Mouse (Mus musculus): Measurements from ENCODE around the gene Serpina7. TPM values are rescaled to one million over a fixed set of nuclear protein-coding genes. Genes with fewer than 3 reads are reported as not detected.

Serpina7 gene
- polyA plus RNA-seq (2015; fragmentation: Nextera tagmentation; extraction: Ambion mirVana) = not detected in 2 replicates

- Histone ChIP-seq H3K9me3 (replicated peaks; ENCODE audit: control insufficient read depth, low read length, poor library complexity, severe bottlenecking) (no peaks in the 10 kb centered on the region), H3K4me3 (ENCODE audit: low read depth, low read length) (no peak within 1 kb of the TSS), H3K27ac (ENCODE audit: low read length) (no peak within 1 kb of the TSS), H3K9ac (ENCODE audit: low read depth, low read length) (no peak within 1 kb of the TSS), H3K4me2 (ENCODE audit: low read length) (no peak within 1 kb of the TSS), H3K4me1 (ENCODE audit: control insufficient read depth, insufficient read depth, low read length) (no peaks in the 10 kb centered on the region), H3K36me3 (ENCODE audit: control insufficient read depth, insufficient read depth, low read length) (no peaks in the 10 kb centered on the region), H3K27me3 (ENCODE audit: control insufficient read depth, insufficient read depth, low read depth, low read length) (no peaks in the 10 kb centered on the region)
- ATAC-seq = no peak
Observed at GRCm38 (mm10) chrX:139085077-139085476, at the start of gene Serpina7. Serpina7 (minus strand) TSS chrX:139085236.

- H3K4me3 ChIP-seq (ENCODE audit: low read depth, low read length) = no peak overlapping the region
- WGBS = 38% methylated on average over 4 of the region's 4 CpGs
Observed at GRCm38 (mm10) chrX:139134031-139134430, 49.0 kb upstream of the Serpina7 start.

GRCm38 (mm10) chrX:139097197-139097596 is 12.2 kb upstream of the Serpina7 start:
- no peak for ATAC-seq
- no peaks in the 10 kb centered on the region for H3K4me1 ChIP-seq (ENCODE audit: control insufficient read depth, insufficient read depth, low read length)
- 38% methylated on average over 1 of the region's 1 CpGs for WGBS
- H3K27me3 ChIP-seq (ENCODE audit: control insufficient read depth, insufficient read depth, low read depth, low read length) = no peaks in the 10 kb centered on the region
- no peak overlapping the region for H3K27ac ChIP-seq (ENCODE audit: low read length)
- H3K4me3 ChIP-seq (ENCODE audit: low read depth, low read length) = no peak overlapping the region
- H3K9me3 ChIP-seq (replicated peaks; ENCODE audit: control insufficient read depth, low read length, poor library complexity, severe bottlenecking) = no peaks in the 10 kb centered on the region
- no peaks in the 10 kb centered on the region for H3K36me3 ChIP-seq (ENCODE audit: control insufficient read depth, insufficient read depth, low read length)
- no peak overlapping the region for H3K9ac ChIP-seq (ENCODE audit: low read depth, low read length)
- no peak overlapping the region for H3K4me2 ChIP-seq (ENCODE audit: low read length)

More at GRCm38 (mm10) chrX:139134031-139134430, 49.0 kb upstream of the Serpina7 start:
- no peak overlapping the region for H3K27ac ChIP-seq (ENCODE audit: low read length)
- no peak overlapping the region for H3K9ac ChIP-seq (ENCODE audit: low read depth, low read length)
- H3K4me1 ChIP-seq (ENCODE audit: control insufficient read depth, insufficient read depth, low read length) = no peaks in the 10 kb centered on the region
- no peaks in the 10 kb centered on the region for H3K36me3 ChIP-seq (ENCODE audit: control insufficient read depth, insufficient read depth, low read length)
- no peaks in the 10 kb centered on the region for H3K9me3 ChIP-seq (replicated peaks; ENCODE audit: control insufficient read depth, low read length, poor library complexity, severe bottlenecking)
- no peak overlapping the region for H3K4me2 ChIP-seq (ENCODE audit: low read length)
- no peak for ATAC-seq
- no peaks in the 10 kb centered on the region for H3K27me3 ChIP-seq (ENCODE audit: control insufficient read depth, insufficient read depth, low read depth, low read length)

- Histone ChIP-seq H3K27me3 (ENCODE audit: control insufficient read depth, insufficient read depth, low read depth, low read length) (no peaks in the 10 kb centered on the region), H3K4me3 (ENCODE audit: low read depth, low read length) (no peak within 1 kb of the TSS), H3K27ac (ENCODE audit: low read length) (no peak within 1 kb of the TSS), H3K9me3 (replicated peaks; ENCODE audit: control insufficient read depth, low read length, poor library complexity, severe bottlenecking) (no peaks in the 10 kb centered on the region), H3K36me3 (ENCODE audit: control insufficient read depth, insufficient read depth, low read length) (no peaks in the 10 kb centered on the region), H3K4me2 (ENCODE audit: low read length) (no peak within 1 kb of the TSS), H3K4me1 (ENCODE audit: control insufficient read depth, insufficient read depth, low read length) (no peaks in the 10 kb centered on the region), H3K9ac (ENCODE audit: low read depth, low read length) (no peak within 1 kb of the TSS)
- 83% methylated on average over 1 of the region's 1 CpGs for WGBS
- no peak for ATAC-seq
Observed at GRCm38 (mm10) chrX:139085943-139086342, 907 bp upstream of the Serpina7 start, which contains the start of gene 4930513O06Rik. 4930513O06Rik (plus strand) TSS chrX:139086243.

GRCm38 (mm10) chrX:139078493-139078892 is 6.5 kb downstream of the Serpina7 start:
- no peaks in the 10 kb centered on the region for H3K36me3 ChIP-seq (ENCODE audit: control insufficient read depth, insufficient read depth, low read length)
- no peaks in the 10 kb centered on the region for H3K9me3 ChIP-seq (replicated peaks; ENCODE audit: control insufficient read depth, low read length, poor library complexity, severe bottlenecking)
- H3K4me2 ChIP-seq (ENCODE audit: low read length) = no peak overlapping the region
- H3K9ac ChIP-seq (ENCODE audit: low read depth, low read length) = no peak overlapping the region
- H3K27me3 ChIP-seq (ENCODE audit: control insufficient read depth, insufficient read depth, low read depth, low read length) = no peaks in the 10 kb centered on the region
- no peak overlapping the region for H3K27ac ChIP-seq (ENCODE audit: low read length)
- no peak overlapping the region for H3K4me3 ChIP-seq (ENCODE audit: low read depth, low read length)
- WGBS = 96% methylated on average over 2 of the region's 2 CpGs
- H3K4me1 ChIP-seq (ENCODE audit: control insufficient read depth, insufficient read depth, low read length) = no peaks in the 10 kb centered on the region
- ATAC-seq = no peak

- Histone ChIP-seq H3K27ac (ENCODE audit: low read length) (no peak overlapping the region), H3K4me2 (ENCODE audit: low read length) (no peak overlapping the region), H3K4me1 (ENCODE audit: control insufficient read depth, insufficient read depth, low read length) (no peaks in the 10 kb centered on the region), H3K27me3 (ENCODE audit: control insufficient read depth, insufficient read depth, low read depth, low read length) (no peaks in the 10 kb centered on the region), H3K9ac (ENCODE audit: low read depth, low read length) (no peak overlapping the region), H3K9me3 (replicated peaks; ENCODE audit: control insufficient read depth, low read length, poor library complexity, severe bottlenecking) (no peaks in the 10 kb centered on the region), H3K36me3 (ENCODE audit: control insufficient read depth, insufficient read depth, low read length) (no peaks in the 10 kb centered on the region), H3K4me3 (ENCODE audit: low read depth, low read length) (no peak overlapping the region)
- WGBS = 89% methylated on average over 5 of the region's 5 CpGs
- no peak for ATAC-seq
Observed at GRCm38 (mm10) chrX:139064078-139064477, 21.0 kb downstream of the Serpina7 start.

- H3K4me1 ChIP-seq (ENCODE audit: control insufficient read depth, insufficient read depth, low read length) = no peaks in the 10 kb centered on the region
- H3K27me3 ChIP-seq (ENCODE audit: control insufficient read depth, insufficient read depth, low read depth, low read length) = no peaks in the 10 kb centered on the region
- H3K9me3 ChIP-seq (replicated peaks; ENCODE audit: control insufficient read depth, low read length, poor library complexity, severe bottlenecking) = no peaks in the 10 kb centered on the region
- no peak overlapping the region for H3K4me2 ChIP-seq (ENCODE audit: low read length)
- no peak overlapping the region for H3K4me3 ChIP-seq (ENCODE audit: low read depth, low read length)
- H3K9ac ChIP-seq (ENCODE audit: low read depth, low read length) = no peak overlapping the region
- ATAC-seq = no peak
- WGBS = 82% methylated on average over 1 of the region's 1 CpGs
- H3K36me3 ChIP-seq (ENCODE audit: control insufficient read depth, insufficient read depth, low read length) = no peaks in the 10 kb centered on the region
- no peak overlapping the region for H3K27ac ChIP-seq (ENCODE audit: low read length)
Observed at GRCm38 (mm10) chrX:139053149-139053548, 31.9 kb downstream of the Serpina7 start.

GRCm38 (mm10) chrX:139051976-139052375 is 33.1 kb downstream of the Serpina7 start:
- ATAC-seq = no peak
- H3K27ac ChIP-seq (ENCODE audit: low read length) = no peak overlapping the region

GRCm38 (mm10) chrX:139041148-139041547 is 43.9 kb downstream of the Serpina7 start:
- H3K4me2 ChIP-seq (ENCODE audit: low read length) = no peak overlapping the region
- H3K36me3 ChIP-seq (ENCODE audit: control insufficient read depth, insufficient read depth, low read length) = no peaks in the 10 kb centered on the region
- H3K4me3 ChIP-seq (ENCODE audit: low read depth, low read length) = no peak overlapping the region
- H3K27me3 ChIP-seq (ENCODE audit: control insufficient read depth, insufficient read depth, low read depth, low read length) = no peaks in the 10 kb centered on the region
- 72% methylated on average over 1 of the region's 1 CpGs for WGBS
- H3K4me1 ChIP-seq (ENCODE audit: control insufficient read depth, insufficient read depth, low read length) = no peaks in the 10 kb centered on the region
- ATAC-seq = no peak
- H3K27ac ChIP-seq (ENCODE audit: low read length) = no peak overlapping the region
- H3K9ac ChIP-seq (ENCODE audit: low read depth, low read length) = no peak overlapping the region
- no peaks in the 10 kb centered on the region for H3K9me3 ChIP-seq (replicated peaks; ENCODE audit: control insufficient read depth, low read length, poor library complexity, severe bottlenecking)

More at GRCm38 (mm10) chrX:139051976-139052375, 33.1 kb downstream of the Serpina7 start:
- H3K4me2 ChIP-seq (ENCODE audit: low read length) = no peak overlapping the region
- H3K36me3 ChIP-seq (ENCODE audit: control insufficient read depth, insufficient read depth, low read length) = no peaks in the 10 kb centered on the region
- no peak overlapping the region for H3K4me3 ChIP-seq (ENCODE audit: low read depth, low read length)
- H3K4me1 ChIP-seq (ENCODE audit: control insufficient read depth, insufficient read depth, low read length) = no peaks in the 10 kb centered on the region
- WGBS = 83% methylated on average over 1 of the region's 1 CpGs
- H3K27me3 ChIP-seq (ENCODE audit: control insufficient read depth, insufficient read depth, low read depth, low read length) = no peaks in the 10 kb centered on the region
- H3K9ac ChIP-seq (ENCODE audit: low read depth, low read length) = no peak overlapping the region
- no peaks in the 10 kb centered on the region for H3K9me3 ChIP-seq (replicated peaks; ENCODE audit: control insufficient read depth, low read length, poor library complexity, severe bottlenecking)

Measured in midbrain, embryonic 16.5 days (tissue).